Mouse (Mus musculus): ENCODE results near the gene Boll. TPM values are rescaled to one million over a fixed set of nuclear protein-coding genes. Genes with fewer than 3 reads are reported as not detected.
"Not testable (repeated sequence)": the region's sequence is repeated elsewhere in the genome, so short reads cannot be mapped to it uniquely, and the experiment has no call there.

Boll gene
- polyA plus RNA-seq, 1 experiment from 2014 or later: 0.20 TPM

DNA sequence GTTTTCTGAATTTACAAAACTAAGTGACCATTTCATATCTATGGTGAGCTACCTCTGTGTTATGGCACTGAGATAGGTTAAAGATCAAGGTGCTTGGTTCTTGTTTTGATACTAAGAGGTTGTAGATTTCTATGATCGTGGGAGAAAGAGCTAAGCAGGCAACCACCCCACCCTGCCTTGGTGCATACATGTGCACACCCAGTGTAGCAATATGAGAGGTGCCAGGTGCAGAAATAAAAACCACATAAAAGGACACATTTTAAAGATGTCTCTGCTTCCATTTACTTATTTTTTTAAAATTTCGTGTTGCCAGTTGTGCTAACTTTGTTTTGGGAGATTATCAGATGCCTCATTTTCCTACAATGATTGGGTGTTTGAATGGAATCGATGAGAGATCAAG lies 9.4 kb upstream of the Boll start:
- H3K36me3 ChIP-seq: no peaks in the 10 kb centered on the region
- no peaks in the 10 kb centered on the region for H3K4me1 ChIP-seq
- ATAC-seq (ENCODE audit: borderline replicate concordance, extremely low read depth, low FRiP score, low TSS enrichment): no peak
- no peak overlapping the region for H3K4me3 ChIP-seq
- no peak overlapping the region for H3K27ac ChIP-seq
- no peaks in the 10 kb centered on the region for H3K9me3 ChIP-seq
- no peaks in the 10 kb centered on the region for H3K27me3 ChIP-seq
- H3K4me2 ChIP-seq: no peak overlapping the region
- no peak overlapping the region for H3K9ac ChIP-seq
- 85% methylated on average over 3 of the region's 3 CpGs for WGBS

DNA sequence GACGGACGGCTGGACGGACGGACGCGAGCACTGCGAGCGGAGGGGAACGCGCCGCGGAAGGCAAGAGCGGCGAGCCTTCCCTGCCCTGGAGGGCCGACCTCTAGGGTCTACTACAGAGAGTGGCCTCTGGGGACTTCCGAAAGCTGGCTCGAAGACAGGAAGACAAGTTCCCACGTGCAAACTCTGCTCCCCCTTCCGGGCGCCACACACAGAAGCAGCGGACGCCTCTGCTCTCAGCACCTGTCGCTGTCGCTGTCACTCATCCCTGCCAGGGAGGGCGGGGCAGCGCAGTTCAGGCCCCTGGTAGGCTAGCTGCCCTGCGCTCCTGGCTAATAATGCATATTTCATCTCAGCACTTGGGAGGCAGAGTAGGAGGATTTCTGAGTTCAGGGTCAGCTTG lies 317 bp upstream of the Boll start:
- ATAC-seq (ENCODE audit: borderline replicate concordance, extremely low read depth, low FRiP score, low TSS enrichment): peak; percentile 70; the same call in 1 of the 2 replicates
- peak overlapping the region; percentile 76 for H3K4me2 ChIP-seq
- H3K27ac ChIP-seq: no peak overlapping the region
- no peaks in the 10 kb centered on the region for H3K36me3 ChIP-seq
- peaks cover 6% of the 10 kb centered on the region; the same call in 1 of the 2 replicates for H3K9me3 ChIP-seq
- 4% methylated on average over 27 of the region's 27 CpGs for WGBS
- H3K4me3 ChIP-seq: peak overlapping the region; percentile 50
- no peak overlapping the region for H3K9ac ChIP-seq
- H3K27me3 ChIP-seq: peaks cover 31% of the 10 kb centered on the region
- H3K4me1 ChIP-seq: peaks cover 11% of the 10 kb centered on the region

DNA sequence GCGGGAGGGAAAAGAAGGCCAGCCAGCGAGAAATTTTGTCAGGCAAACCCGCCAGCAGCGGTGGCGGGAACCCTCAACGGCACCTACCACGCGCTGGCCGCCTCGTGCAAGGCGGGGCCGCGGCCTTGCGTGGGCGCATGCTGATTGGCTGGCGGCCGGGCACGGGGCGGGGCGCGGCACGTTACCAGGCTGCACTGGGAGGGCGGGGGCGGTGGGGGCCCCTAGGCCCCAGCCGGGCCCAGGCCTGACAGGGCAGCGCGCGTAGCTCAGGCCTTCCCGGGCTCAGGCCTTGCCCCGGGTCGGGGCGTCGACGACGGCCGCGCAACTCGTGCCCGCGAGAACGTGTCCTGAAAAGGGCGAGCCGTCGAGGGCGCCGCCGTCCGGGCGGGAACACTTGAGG lies 635 bp downstream of the Boll start:
- no peak overlapping the region for H3K27ac ChIP-seq
- no peak overlapping the region for H3K9ac ChIP-seq
- peak overlapping the region; percentile 50 for H3K4me3 ChIP-seq
- H3K9me3 ChIP-seq: peaks cover 6% of the 10 kb centered on the region; the same call in 1 of the 2 replicates
- peaks cover 11% of the 10 kb centered on the region for H3K4me1 ChIP-seq
- 47% methylated on average over 42 of the region's 49 CpGs for WGBS
- peaks cover 31% of the 10 kb centered on the region for H3K27me3 ChIP-seq
- ATAC-seq (ENCODE audit: borderline replicate concordance, extremely low read depth, low FRiP score, low TSS enrichment): peak; percentile 74
- H3K36me3 ChIP-seq: no peaks in the 10 kb centered on the region
- peak overlapping the region; percentile 76 for H3K4me2 ChIP-seq

DNA sequence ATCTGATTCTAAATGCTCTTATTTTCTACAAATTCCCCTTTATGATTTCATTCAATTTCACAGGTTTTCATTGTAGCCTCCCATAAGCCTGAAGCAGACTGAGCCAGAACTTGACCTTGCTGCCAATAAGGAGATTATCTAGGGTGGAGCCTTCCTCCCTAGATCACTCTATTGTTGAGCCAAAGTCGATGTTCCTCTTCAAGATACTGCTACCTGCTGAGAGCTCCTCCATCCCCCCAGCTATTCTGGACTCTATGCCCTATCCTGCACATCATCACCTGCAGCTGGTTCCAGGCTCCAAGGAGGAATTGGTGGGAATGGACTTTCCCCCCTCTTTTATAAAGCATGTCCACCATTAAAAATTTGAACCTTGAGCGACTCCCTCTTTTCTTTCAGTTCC lies 11.4 kb downstream of the Boll start:
- not testable (repeated sequence) for H3K4me3 ChIP-seq; ATAC-seq (ENCODE audit: borderline replicate concordance, extremely low read depth, low FRiP score, low TSS enrichment); H3K9me3 ChIP-seq; H3K4me1 ChIP-seq; H3K27me3 ChIP-seq; H3K9ac ChIP-seq; H3K36me3 ChIP-seq; H3K4me2 ChIP-seq; H3K27ac ChIP-seq
- 61% methylated on average over 2 of the region's 2 CpGs for WGBS

DNA sequence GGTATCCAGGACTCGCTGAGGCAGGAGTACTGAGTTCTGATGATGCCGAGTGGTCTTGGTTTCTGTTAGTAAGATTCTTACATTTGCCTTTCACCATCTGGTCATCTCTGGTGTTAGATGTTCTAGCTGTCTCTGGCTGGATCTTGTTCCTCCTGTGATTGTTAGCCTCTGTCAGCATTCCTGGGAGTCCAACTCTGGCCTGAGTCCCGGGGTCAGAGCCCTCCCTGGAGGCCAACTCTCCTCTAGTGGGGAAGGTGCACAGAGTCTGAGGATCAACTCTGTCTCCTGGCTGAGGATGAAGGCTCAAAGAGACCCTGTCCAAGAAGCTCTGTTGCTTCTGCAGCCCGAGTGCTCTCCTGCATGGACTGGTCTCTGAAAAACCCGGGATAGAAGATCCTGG lies 37.8 kb downstream of the Boll start:
- not testable (repeated sequence) for H3K4me3 ChIP-seq; ATAC-seq (ENCODE audit: borderline replicate concordance, extremely low read depth, low FRiP score, low TSS enrichment); H3K27ac ChIP-seq; H3K27me3 ChIP-seq; H3K9me3 ChIP-seq; H3K4me1 ChIP-seq; H3K9ac ChIP-seq; H3K36me3 ChIP-seq; H3K4me2 ChIP-seq
- 70% methylated on average over 5 of the region's 5 CpGs for WGBS

DNA sequence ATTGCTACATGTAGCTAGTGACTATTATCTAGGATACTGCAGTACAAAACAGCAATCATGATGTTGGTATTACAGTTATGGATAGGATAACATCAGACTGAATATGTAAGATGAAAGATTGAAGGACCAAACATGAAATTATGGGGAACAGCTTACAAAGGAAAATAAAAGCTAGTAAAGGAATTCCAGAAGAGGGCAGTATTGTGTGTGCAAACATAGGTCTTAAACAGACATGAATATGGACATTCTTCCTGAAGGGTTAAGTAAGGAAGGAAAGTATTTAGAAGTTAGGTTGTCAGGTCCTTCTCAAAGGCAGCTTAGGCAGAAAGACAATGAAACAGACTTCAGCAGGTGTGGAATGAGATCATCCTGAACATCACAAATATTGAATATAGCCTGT lies 62.2 kb downstream of the Boll start:
- Histone ChIP-seq H3K9me3 (no peaks in the 10 kb centered on the region), H3K4me3 (no peak overlapping the region), H3K27me3 (no peaks in the 10 kb centered on the region), H3K4me1 (no peaks in the 10 kb centered on the region), H3K4me2 (no peak overlapping the region), H3K27ac (no peak overlapping the region), H3K9ac (no peak overlapping the region), H3K36me3 (no peaks in the 10 kb centered on the region)
- no peak for ATAC-seq (ENCODE audit: borderline replicate concordance, extremely low read depth, low FRiP score, low TSS enrichment)

DNA sequence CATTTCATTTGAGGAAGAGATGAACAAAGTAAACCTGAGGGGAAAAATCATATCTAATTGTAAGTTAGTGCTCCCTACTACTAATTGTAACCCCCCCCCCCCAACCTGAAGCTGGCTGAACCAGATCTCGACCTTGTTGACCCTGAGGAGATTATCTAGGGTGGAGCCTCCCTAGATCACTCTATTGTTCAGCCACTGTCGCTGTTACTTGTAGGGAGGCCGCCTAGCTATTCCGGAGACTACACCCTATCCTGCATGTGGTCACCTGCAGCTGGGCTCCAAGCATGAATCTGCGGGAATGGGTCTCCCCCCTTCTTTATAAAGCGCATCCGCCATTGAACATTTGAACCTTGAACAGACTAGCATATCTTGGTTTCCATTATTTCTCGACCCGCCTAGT lies 84.2 kb downstream of the Boll start:
- H3K4me1 ChIP-seq: no peaks in the 10 kb centered on the region
- no peaks in the 10 kb centered on the region for H3K36me3 ChIP-seq
- no peaks in the 10 kb centered on the region for H3K9me3 ChIP-seq
- H3K9ac ChIP-seq: no peak overlapping the region
- H3K4me2 ChIP-seq: no peak overlapping the region
- H3K27ac ChIP-seq: no peak overlapping the region
- WGBS: 68% methylated on average over 9 of the region's 9 CpGs
- H3K27me3 ChIP-seq: no peaks in the 10 kb centered on the region
- no peak overlapping the region for H3K4me3 ChIP-seq
- no peak for ATAC-seq (ENCODE audit: borderline replicate concordance, extremely low read depth, low FRiP score, low TSS enrichment)

DNA sequence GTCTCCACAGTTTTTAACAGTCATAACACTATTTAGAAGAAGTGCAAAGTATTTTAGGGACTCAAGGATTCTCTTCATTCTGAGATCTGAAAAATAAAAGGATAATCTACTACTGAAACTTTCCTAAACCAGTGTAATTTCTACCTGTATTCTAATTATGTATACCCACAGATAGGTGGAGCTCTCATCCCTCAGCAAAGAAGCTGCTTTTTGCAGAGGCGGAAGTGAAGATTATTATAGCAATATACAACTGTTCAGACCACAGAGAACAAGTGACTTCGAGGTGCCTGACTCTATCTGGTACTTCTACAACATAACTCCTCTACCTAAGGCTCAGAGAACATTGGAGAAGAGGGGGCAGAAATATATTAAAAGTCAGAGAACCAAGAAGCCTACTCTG lies 97.8 kb downstream of the Boll start:
- no peak overlapping the region for H3K27ac ChIP-seq
- 63% methylated on average over 2 of the region's 2 CpGs for WGBS
- no peak overlapping the region for H3K4me3 ChIP-seq
- no peaks in the 10 kb centered on the region for H3K36me3 ChIP-seq
- H3K4me2 ChIP-seq: no peak overlapping the region
- no peaks in the 10 kb centered on the region for H3K27me3 ChIP-seq
- H3K9me3 ChIP-seq: no peaks in the 10 kb centered on the region
- H3K9ac ChIP-seq: no peak overlapping the region
- ATAC-seq (ENCODE audit: borderline replicate concordance, extremely low read depth, low FRiP score, low TSS enrichment): no peak
- H3K4me1 ChIP-seq: no peaks in the 10 kb centered on the region

DNA sequence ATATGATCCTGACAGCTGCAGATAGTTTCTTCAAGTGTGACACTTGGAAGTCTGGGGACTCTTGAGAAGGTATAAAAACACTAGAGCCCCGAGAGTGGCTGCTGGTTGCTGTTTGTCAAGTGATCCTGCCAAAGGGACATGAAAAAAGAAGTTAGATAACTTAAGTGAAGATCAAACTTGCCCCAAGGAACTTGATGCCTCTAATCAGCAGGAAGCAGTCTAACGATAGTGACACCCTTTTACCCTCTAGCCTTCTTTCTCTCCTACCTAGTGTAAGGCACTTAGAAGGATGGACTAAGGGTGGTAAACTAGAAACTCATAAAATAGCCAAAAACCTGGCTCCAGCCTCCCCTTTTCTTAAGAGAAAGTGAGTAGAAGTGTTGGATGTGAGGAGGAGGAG lies 98.9 kb downstream of the Boll start:
- no peaks in the 10 kb centered on the region for H3K36me3 ChIP-seq
- 12% methylated on average over 2 of the region's 2 CpGs for WGBS

DNA sequence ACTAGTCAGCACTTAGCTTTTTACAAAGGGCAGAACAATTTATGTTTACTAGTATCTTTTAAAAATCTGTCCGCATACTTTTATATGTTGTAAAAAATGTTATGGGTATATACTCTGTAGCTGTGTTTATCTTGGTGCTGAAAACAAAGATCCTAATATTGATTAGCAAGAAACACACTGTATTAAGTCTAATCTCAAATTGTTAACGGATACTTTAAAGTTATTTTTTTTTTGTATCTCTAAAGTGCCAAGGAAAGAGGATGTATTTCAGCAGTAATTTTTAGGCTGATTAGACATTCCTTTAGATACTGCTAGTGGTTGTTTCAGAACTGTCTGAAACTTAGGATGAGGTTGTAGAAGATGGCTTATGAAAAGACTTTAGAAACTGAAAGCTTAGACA lies 116.9 kb downstream of the Boll start:
- no peak for ATAC-seq (ENCODE audit: borderline replicate concordance, extremely low read depth, low FRiP score, low TSS enrichment)
- Histone ChIP-seq H3K9me3 (no peaks in the 10 kb centered on the region), H3K4me2 (no peak overlapping the region), H3K4me1 (no peaks in the 10 kb centered on the region), H3K9ac (no peak overlapping the region), H3K27me3 (no peaks in the 10 kb centered on the region), H3K36me3 (no peaks in the 10 kb centered on the region), H3K27ac (no peak overlapping the region), H3K4me3 (no peak overlapping the region)
- WGBS: 73% methylated on average over 2 of the region's 2 CpGs

More for the DNA sequence above, 98.9 kb downstream of the Boll start:
- no peaks in the 10 kb centered on the region for H3K27me3 ChIP-seq
- no peak for ATAC-seq (ENCODE audit: borderline replicate concordance, extremely low read depth, low FRiP score, low TSS enrichment)
- no peak overlapping the region for H3K9ac ChIP-seq
- H3K27ac ChIP-seq: no peak overlapping the region
- H3K4me3 ChIP-seq: no peak overlapping the region
- H3K4me2 ChIP-seq: no peak overlapping the region
- H3K9me3 ChIP-seq: no peaks in the 10 kb centered on the region
- H3K4me1 ChIP-seq: no peaks in the 10 kb centered on the region

DNA sequence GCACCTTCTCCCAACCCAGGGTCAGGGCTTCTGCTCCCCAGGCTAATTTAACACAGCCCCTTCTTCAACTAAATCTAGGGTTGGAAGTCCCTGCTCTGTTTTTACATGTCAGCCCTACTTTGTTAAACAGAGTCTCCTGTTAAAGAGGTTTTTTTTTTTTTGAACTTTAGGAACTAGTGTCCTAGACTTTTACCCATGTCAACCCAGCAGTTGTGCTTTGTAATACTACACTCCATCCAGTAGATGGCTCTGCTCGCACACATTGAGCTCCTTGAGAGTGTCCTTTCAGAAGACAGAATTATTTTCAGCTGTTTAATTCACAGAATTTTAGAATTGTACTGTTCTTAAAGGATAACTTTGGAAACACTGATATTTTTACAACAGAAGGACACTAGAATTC lies 124.0 kb downstream of the Boll start:
- WGBS: 2% methylated on average over 1 of the region's 1 CpGs
- ATAC-seq (ENCODE audit: borderline replicate concordance, extremely low read depth, low FRiP score, low TSS enrichment): no peak
- no peaks in the 10 kb centered on the region for H3K9me3 ChIP-seq
- H3K4me1 ChIP-seq: peaks cover 32% of the 10 kb centered on the region
- H3K4me2 ChIP-seq: peak overlapping the region; percentile 92
- no peaks in the 10 kb centered on the region for H3K27me3 ChIP-seq
- H3K4me3 ChIP-seq: peak overlapping the region; percentile 89
- no peaks in the 10 kb centered on the region for H3K36me3 ChIP-seq
- peak overlapping the region; percentile 24; the same call in 1 of the 2 replicates for H3K9ac ChIP-seq
- no peak overlapping the region for H3K27ac ChIP-seq

DNA sequence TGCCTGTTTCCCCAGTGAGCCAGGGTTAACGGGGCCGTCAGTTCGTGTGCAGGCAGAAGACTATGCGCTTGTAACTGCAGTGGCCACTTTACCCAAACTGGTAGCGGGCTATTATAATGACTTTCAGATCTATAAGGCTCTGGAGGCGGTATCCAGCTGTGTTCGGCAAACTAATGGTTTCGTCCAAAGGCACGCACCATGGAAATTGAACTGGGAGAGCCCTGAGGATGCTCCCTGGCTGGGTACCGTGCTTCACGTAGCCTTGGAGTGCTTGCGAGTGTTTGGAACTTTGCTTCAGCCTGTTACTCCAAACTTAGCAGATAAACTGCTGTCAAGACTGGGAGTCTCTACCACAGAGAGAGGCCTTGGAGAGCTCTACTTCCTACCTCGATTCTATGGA lies 124.8 kb downstream of the Boll start:
- H3K36me3 ChIP-seq: no peaks in the 10 kb centered on the region
- peak overlapping the region; percentile 68 for H3K9ac ChIP-seq
- H3K27ac ChIP-seq: no peak overlapping the region
- 23% methylated on average over 13 of the region's 13 CpGs for WGBS
- peak overlapping the region; percentile 89 for H3K4me3 ChIP-seq
- peaks cover 32% of the 10 kb centered on the region for H3K4me1 ChIP-seq
- no peaks in the 10 kb centered on the region for H3K9me3 ChIP-seq
- H3K4me2 ChIP-seq: peak overlapping the region; percentile 92
- H3K27me3 ChIP-seq: no peaks in the 10 kb centered on the region
- ATAC-seq (ENCODE audit: borderline replicate concordance, extremely low read depth, low FRiP score, low TSS enrichment): no peak

DNA sequence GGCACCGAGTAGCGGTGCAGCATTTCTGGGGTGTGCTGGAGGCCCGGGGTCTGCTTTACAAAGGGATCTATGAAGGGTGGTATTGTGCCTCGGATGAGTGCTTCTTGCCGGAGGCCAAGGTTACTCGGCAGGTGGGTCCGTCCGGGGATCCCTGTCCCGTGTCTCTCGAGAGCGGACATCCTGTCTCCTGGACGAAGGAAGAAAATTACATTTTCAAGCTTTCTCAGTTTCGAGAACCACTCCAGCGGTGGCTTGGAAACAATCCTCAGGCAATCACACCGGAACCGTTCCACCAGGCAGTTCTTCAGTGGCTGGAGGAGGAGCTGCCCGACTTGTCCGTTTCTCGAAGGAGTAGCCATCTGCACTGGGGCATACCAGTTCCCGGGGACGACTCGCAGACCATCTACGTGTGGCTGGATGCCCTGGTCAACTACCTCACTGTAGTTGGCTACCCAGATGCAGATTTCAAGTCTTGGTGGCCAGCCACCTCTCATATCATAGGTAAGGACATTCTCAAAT lies 125.6 kb downstream of the Boll start:
- Histone ChIP-seq H3K9ac (peak overlapping the region; percentile 68), H3K4me2 (peak overlapping the region; percentile 92), H3K9me3 (no peaks in the 10 kb centered on the region), H3K36me3 (no peaks in the 10 kb centered on the region), H3K4me1 (peaks cover 32% of the 10 kb centered on the region), H3K27ac (0 out of 2 replicates have a peak overlapping the region, but pooled peaks have one; percentile 63), H3K4me3 (peak overlapping the region; percentile 89), H3K27me3 (no peaks in the 10 kb centered on the region)
- WGBS: under 1% methylated on average over 23 of the region's 23 CpGs
- ATAC-seq (ENCODE audit: borderline replicate concordance, extremely low read depth, low FRiP score, low TSS enrichment): 0 out of 2 replicates have a peak, but pooled peaks have one; percentile 2
